Mouse (Mus musculus) CH12.LX (cell line): ENCODE data around the gene Bcl2l14. TPM values are rescaled to one million over a fixed set of nuclear protein-coding genes. Genes with fewer than 3 reads are reported as not detected.

Experiments
- DNase-seq: peaks from one replicate; pipeline ENCODE4 v3.0.0-alpha.2; 2013; ENCODE audit errors: extremely low read depth
- H3K27ac ChIP-seq: 2 replicates; pipeline ENCODE4 v1.5.1; 2012; ENCODE audit warnings: low read depth, mild to moderate bottlenecking, control low read depth, moderate library complexity; ENCODE audit not compliant: insufficient read depth
- H3K27me3 ChIP-seq: replicated peaks from 2 replicates; pipeline ENCODE3; 2012; ENCODE audit warnings: inconsistent platforms
- H3K36me3 ChIP-seq, 2 experiments: replicated peaks in 1 of 2; 2 replicates each; pipeline versions ENCODE3 to v1.6.1; 2012; ENCODE audit warnings: inconsistent platforms in 1 of 2, low read length in 1 of 2, mild to moderate bottlenecking in 1 of 2, mixed read lengths in 1 of 2, moderate library complexity in 1 of 2; ENCODE audit not compliant: control insufficient read depth in 1 of 2, insufficient read depth in 1 of 2
- H3K4me1 ChIP-seq, 2 experiments: 2 replicates each; pipeline ENCODE4 v1.6.1; 2012; ENCODE audit warnings: inconsistent platforms in 1 of 2, moderate library complexity in 1 of 2; ENCODE audit not compliant: insufficient read depth in 2 of 2, control insufficient read depth in 1 of 2
- H3K4me2 ChIP-seq: 2 replicates; pipeline ENCODE4 v1.6.1; 2012; ENCODE audit warnings: low read depth, mild to moderate bottlenecking, control low read depth; ENCODE audit not compliant: poor library complexity, insufficient read depth, severe bottlenecking
- H3K4me3 ChIP-seq, 3 experiments: fragments of 150-350 bp in 1 of 3; sonication (generic) in 1 of 3; replicated peaks in 1 of 3; 2 replicates each; pipeline versions ENCODE3 to v1.5.1; 2011 to 2012; ENCODE audit warnings: low read depth in 2 of 3, low read length in 2 of 3, mild to moderate bottlenecking in 2 of 3, moderate library complexity in 2 of 3, control low read depth in 1 of 3, improper control_type of control experiment in 1 of 3, inconsistent platforms in 1 of 3, mixed read lengths in 1 of 3; ENCODE audit not compliant: poor library complexity in 1 of 3
- H3K79me2 ChIP-seq: replicated peaks from 2 replicates; pipeline ENCODE4 v1.6.1; 2012; ENCODE audit warnings: mild to moderate bottlenecking, moderate library complexity; ENCODE audit not compliant: control insufficient read depth, poor library complexity, insufficient read depth, severe bottlenecking; ENCODE audit errors: extremely low read depth
- H3K9ac ChIP-seq: 2 replicates; pipeline ENCODE4 v1.6.1; 2012; ENCODE audit warnings: low read depth, mild to moderate bottlenecking, control low read depth, moderate library complexity; ENCODE audit not compliant: insufficient read depth
- H3K9me3 ChIP-seq: replicated peaks from 2 replicates; pipeline ENCODE3; 2012; ENCODE audit warnings: low read length, inconsistent platforms, mixed read lengths
- BHLHE40 ChIP-seq: IDR thresholded peaks from 2 replicates; pipeline ENCODE4 v1.6.1; 2011; ENCODE audit warnings: mild to moderate bottlenecking, low read depth, low read length, improper control_type of control experiment
- E2F4 ChIP-seq: IDR thresholded peaks from 2 replicates; pipeline ENCODE4 v1.6.1; 2011; ENCODE audit warnings: low read depth, low read length, improper control_type of control experiment; ENCODE audit not compliant: insufficient replicate concordance
- ELF1 ChIP-seq: IDR thresholded peaks from 2 replicates; pipeline ENCODE4 v1.6.1; 2014; ENCODE audit warnings: low read depth, mild to moderate bottlenecking, inconsistent platforms, low read length, improper control_type of control experiment
- ETS1 ChIP-seq: conservative IDR thresholded peaks from 2 replicates; pipeline ENCODE4 v1.6.1; 2012; ENCODE audit warnings: low read depth, mild to moderate bottlenecking, inconsistent platforms, low read length, improper control_type of control experiment, moderate library complexity
- GABPA ChIP-seq: IDR thresholded peaks from 2 replicates; pipeline ENCODE4 v1.6.1; 2012; ENCODE audit warnings: low read depth, low read length, improper control_type of control experiment, inconsistent platforms; ENCODE audit not compliant: insufficient replicate concordance
- HCFC1 ChIP-seq: IDR thresholded peaks from 2 replicates; pipeline ENCODE4 v1.6.1; 2012; ENCODE audit warnings: low read depth, mild to moderate bottlenecking, inconsistent platforms, low read length, improper control_type of control experiment
- JUN ChIP-seq: IDR thresholded peaks from 2 replicates; pipeline ENCODE4 v1.6.1; 2011; ENCODE audit warnings: low read depth, mild to moderate bottlenecking, low read length, improper control_type of control experiment, moderate library complexity; ENCODE audit not compliant: insufficient read depth
- MAZ ChIP-seq: IDR thresholded peaks from 2 replicates; pipeline ENCODE4 v1.6.1; 2012; ENCODE audit warnings: low read depth, mild to moderate bottlenecking, inconsistent platforms, low read length, improper control_type of control experiment, moderate library complexity
- MEF2A ChIP-seq: IDR thresholded peaks from 2 replicates; pipeline ENCODE4 v1.6.1; 2014; ENCODE audit warnings: low read depth, mild to moderate bottlenecking, inconsistent platforms, low read length, improper control_type of control experiment, borderline replicate concordance
- MXI1 ChIP-seq: IDR thresholded peaks from 2 replicates; pipeline ENCODE4 v1.6.1; 2011; ENCODE audit warnings: mild to moderate bottlenecking, low read depth, low read length, improper control_type of control experiment
- MYC ChIP-seq: IDR thresholded peaks from 2 replicates; pipeline ENCODE4 v1.6.1; 2011; ENCODE audit warnings: low read depth, mild to moderate bottlenecking, improper control_type of control experiment, low read length
- NELFE ChIP-seq: IDR thresholded peaks from 2 replicates; pipeline ENCODE4 v1.6.1; 2011; ENCODE audit warnings: low read depth, low read length, improper control_type of control experiment
- NRF1 ChIP-seq: IDR thresholded peaks from 2 replicates; pipeline ENCODE4 v1.6.1; 2014; ENCODE audit warnings: low read depth, mild to moderate bottlenecking, inconsistent platforms, low read length, improper control_type of control experiment, moderate library complexity
- POLR2A ChIP-seq: IDR thresholded peaks from 2 replicates; pipeline ENCODE4 v1.6.1; 2011; ENCODE audit warnings: low read depth, mild to moderate bottlenecking, improper control_type of control experiment, low read length
- POLR2AphosphoS2 ChIP-seq: IDR thresholded peaks from 2 replicates; pipeline ENCODE4 v1.6.1; 2011; ENCODE audit warnings: low read depth, low read length, improper control_type of control experiment
- RAD21 ChIP-seq: IDR thresholded peaks from 2 replicates; pipeline ENCODE4 v1.6.1; 2011; ENCODE audit warnings: low read depth, mild to moderate bottlenecking, low read length, improper control_type of control experiment, moderate library complexity
- RCOR1 ChIP-seq: conservative IDR thresholded peaks from 2 replicates; pipeline ENCODE4 v1.6.1; 2012; ENCODE audit warnings: low read depth, mild to moderate bottlenecking, inconsistent platforms, low read length, improper control_type of control experiment
- SIN3A ChIP-seq: IDR thresholded peaks from 2 replicates; pipeline ENCODE4 v1.6.1; 2012; ENCODE audit warnings: low read length, improper control_type of control experiment, inconsistent platforms
- SMC3 ChIP-seq: IDR thresholded peaks from 2 replicates; pipeline ENCODE4 v1.6.1; 2011; ENCODE audit warnings: low read depth, low read length, improper control_type of control experiment
- TBP ChIP-seq: conservative IDR thresholded peaks from 2 replicates; pipeline ENCODE4 v1.6.1; 2011; ENCODE audit warnings: low read depth, low read length, improper control_type of control experiment
- TCF12 ChIP-seq: IDR thresholded peaks from 2 replicates; pipeline ENCODE4 v1.6.1; 2014; ENCODE audit warnings: low read depth, mild to moderate bottlenecking, inconsistent platforms, low read length, improper control_type of control experiment
- UBTF ChIP-seq: IDR thresholded peaks from 2 replicates; pipeline ENCODE4 v1.6.1; 2012; ENCODE audit warnings: low read depth, mild to moderate bottlenecking, inconsistent platforms, low read length, improper control_type of control experiment, moderate library complexity
- ZMIZ1 ChIP-seq: IDR thresholded peaks from 2 replicates; pipeline ENCODE4 v1.6.1; 2012; ENCODE audit warnings: low read depth, mild to moderate bottlenecking, inconsistent platforms, low read length, improper control_type of control experiment
- dilution Hi-C: fragments of 300-500 bp; cut with MboI; formaldehyde crosslinking; loops from 2 replicates; pipeline ENCODE4 v1.14.3; 2020; ENCODE audit warnings: low sequenced_read_pairs; ENCODE audit not compliant: extremely low pct_unique_long_range_greater_than_20kb, extremely low pct_ligation_motif_present
- in situ Hi-C: fragments of 300-500 bp; cut with MboI; formaldehyde crosslinking; loops from 3 replicates; pipeline ENCODE4 v1.14.3; 2019; ENCODE audit warnings: low sequenced_read_pairs, low pct_ligation_motif_present, low pct_unique_long_range_greater_than_20kb, mixed read lengths
- polyA plus RNA-seq: library from polyadenylated mRNA; unstranded; fragments of >175 nt; gene quantifications from 2 replicates; pipeline ENCODE4 v1.2.1, GENCODE M21; 2012; ENCODE audit warnings: low read depth; ENCODE audit not compliant: insufficient read length
- total RNA-seq, 2 experiments: library from RNA; depleted of rRNA; stranded (reverse); fragments of 300-350 nt in 1 of 2; fragments of >200 nt in 1 of 2; gene quantifications; 2 replicates each; pipeline ENCODE4 v1.2.3; 2012 to 2014

Bcl2l14 gene
- total and polyA plus RNA-seq, 3 experiments: 0.93 to 4.4 (median 3.0) TPM

DNA sequence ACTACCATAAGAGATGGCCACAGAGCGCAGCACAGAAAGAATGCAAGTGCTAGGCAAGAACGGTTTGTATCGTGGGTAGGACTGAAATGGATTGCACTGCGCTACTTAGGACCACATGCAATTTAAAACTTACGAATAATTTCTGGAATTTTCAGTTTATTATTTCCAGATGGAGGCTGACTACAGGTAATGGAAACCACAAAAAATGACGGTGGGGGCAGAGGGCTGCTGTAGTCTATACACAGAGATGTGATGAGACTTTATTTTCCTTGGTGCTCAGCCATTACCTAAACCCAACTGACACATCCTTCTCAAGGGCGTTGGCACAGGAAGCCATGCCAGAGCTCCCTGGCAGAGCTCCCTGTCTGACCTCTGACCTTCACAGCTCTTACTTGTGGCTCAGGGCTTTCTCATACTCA is 77.0 kb downstream of the Bcl2l14 start:
- no peak overlapping the region for H3K27ac ChIP-seq
- DNase-seq: no peak
- dilution Hi-C loops: no loop called here
- H3K4me3 ChIP-seq: no peak overlapping the region
- H3K36me3 ChIP-seq: peaks cover 11 to 49% of the 10 kb centered on the region in 2 experiments
- H3K4me1 ChIP-seq: peaks cover 4 to 16% of the 10 kb centered on the region in 2 experiments; a peak in 3 of 4 replicates
- no peaks in the 10 kb centered on the region for H3K79me2 ChIP-seq
- no peak overlapping the region for H3K4me2 ChIP-seq
- no peaks in the 10 kb centered on the region for H3K9me3 ChIP-seq
- no peak overlapping the region for H3K9ac ChIP-seq
- no peaks in the 10 kb centered on the region for H3K27me3 ChIP-seq
- no peak for TF ChIP-seq TBP
- no peak for TF ChIP-seq POLR2AphosphoS2
- no peak for TF ChIP-seq GABPA
- TF ChIP-seq HCFC1: no peak
- TF ChIP-seq SMC3: no peak
- no peak for TF ChIP-seq ZMIZ1
- no peak for TF ChIP-seq POLR2A
- no peak for TF ChIP-seq RCOR1
- TF ChIP-seq TCF12: no peak
- no peak for TF ChIP-seq SIN3A
- in situ Hi-C loops: no loop called here

DNA sequence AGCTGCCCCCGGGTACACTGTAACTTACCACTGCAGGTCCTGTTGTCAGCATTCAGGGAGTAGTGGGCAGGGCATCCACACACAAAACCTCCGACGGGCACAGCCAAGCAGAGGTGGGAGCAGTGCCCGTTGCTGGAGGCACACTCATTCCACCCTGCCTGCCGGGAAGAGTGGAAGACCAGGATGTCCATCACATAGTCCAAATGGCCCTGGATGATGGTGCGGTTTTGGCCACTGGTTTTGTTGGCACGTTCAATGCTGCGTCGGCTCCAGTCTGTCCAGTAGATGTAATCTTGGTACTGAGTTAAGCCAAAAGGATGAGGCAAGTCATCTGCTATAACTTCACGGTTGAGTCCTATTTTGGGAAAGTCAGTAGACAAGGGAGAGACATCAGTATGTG is 83.4 kb downstream of the Bcl2l14 start:
- Histone ChIP-seq H3K27ac (no peak overlapping the region), H3K4me2 (no peak overlapping the region), H3K36me3 (peaks cover 22 to 51% of the 10 kb centered on the region in 2 experiments), H3K4me1 (peaks cover 4 to 16% of the 10 kb centered on the region in 2 experiments; a peak in 3 of 4 replicates), H3K9ac (no peak overlapping the region), H3K79me2 (no peaks in the 10 kb centered on the region), H3K4me3 (no peak overlapping the region), H3K27me3 (no peaks in the 10 kb centered on the region), H3K9me3 (no peaks in the 10 kb centered on the region)
- in situ Hi-C loops (no loop called here), dilution Hi-C loops (no loop called here)
- TF ChIP-seq NRF1 (no peak), JUN (no peak), MEF2A (no peak), BHLHE40 (no peak), ELF1 (no peak), UBTF (no peak), E2F4 (no peak), MAZ (no peak), ETS1 (no peak), SMC3 (no peak), MYC (no peak), TBP (no peak), SIN3A (no peak), NELFE (no peak), RAD21 (no peak), MXI1 (no peak), HCFC1 (no peak), POLR2AphosphoS2 (no peak)
- no peak for DNase-seq
